Mouse (Mus musculus) adrenal gland, adult 18-20 months (tissue): ENCODE results near the gene Rapsn. TPM values are rescaled to one million over a fixed set of nuclear protein-coding genes. Genes with fewer than 3 reads are reported as not detected.
"Not testable (repeated sequence)": the region's sequence is repeated elsewhere in the genome, so short reads cannot be mapped to it uniquely, and the experiment has no call there.

Source experiments
- DNase-seq, 2 experiments: peaks; one replicate each; pipeline ENCODE4 v3.0.0; 2021 to 2022; ENCODE audit warnings: low spot score in 2 of 2
- long read RNA-seq, 2 experiments: library from polyadenylated mRNA; stranded (forward); transcript quantifications; one replicate each; pipeline ENCODE4 v2.0.0; 2021
- total RNA-seq, 2 experiments: library from RNA; stranded (reverse); gene quantifications; 1 replicate in 1 of 2; 2 replicates in 1 of 2; pipeline ENCODE4 v1.2.3; 2021

Rapsn gene
- total RNA-seq = 1 to 10 TPM in 1 of 2 experiments, under 1 TPM in 1; 0.93 to 1.6 TPM
- long read RNA-seq, experiment 1, partial matches to known transcripts = 0 of 1 reads
- long read RNA-seq, experiment 1, other reads (novel, unspliced or antisense) = 0 of 1 reads
- long read RNA-seq, experiment 2, partial matches to known transcripts = 0 of 3 reads
- long read RNA-seq, experiment 2, other reads (novel, unspliced or antisense) = 1 of 3 reads

DNA sequence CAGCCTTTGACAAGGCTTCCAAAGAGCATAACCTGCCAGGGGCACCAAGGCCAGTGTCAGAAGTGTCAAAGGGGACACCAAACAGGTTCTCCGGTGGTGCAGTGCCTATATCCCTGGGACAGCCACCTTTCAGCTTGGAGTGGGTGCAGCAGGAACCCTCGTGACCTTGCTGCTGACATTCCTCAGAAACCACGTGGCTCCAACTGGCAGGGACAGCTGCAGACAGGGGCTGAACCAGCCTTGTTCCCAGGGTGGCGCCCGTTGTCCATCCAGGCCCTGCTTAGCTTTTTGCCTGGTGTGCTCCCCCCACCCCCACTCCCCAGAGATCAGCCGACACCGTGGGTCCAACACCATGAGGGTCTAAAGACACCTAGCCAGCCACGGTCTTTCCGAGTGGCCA is at the start of gene Rapsn:
Gene Rapsn, plus strand, starts transcription at position 236 of the 400 bp plus-strand sequence.
- DNase-seq = peak in 1 of 2 experiments; percentile 36

DNA sequence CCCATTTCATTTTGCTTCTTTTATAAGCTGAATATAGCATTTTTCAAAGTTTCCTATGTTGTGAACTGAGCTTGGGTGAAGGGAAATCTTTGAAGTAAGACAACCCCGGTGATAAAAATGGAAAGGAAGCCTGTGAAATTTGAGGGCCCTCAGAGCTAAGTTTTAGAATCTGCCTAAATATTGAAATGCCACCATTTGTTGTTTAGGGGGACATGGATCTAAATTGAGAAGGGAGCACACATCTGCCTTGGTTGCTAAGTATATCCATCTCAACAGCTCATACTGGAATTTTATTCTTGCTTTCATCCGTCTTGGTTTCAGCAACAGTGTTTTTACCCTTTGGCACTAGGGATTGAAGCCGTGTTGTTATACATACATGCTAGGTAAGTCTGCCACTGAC is 49.4 kb upstream of the Rapsn start:
- DNase-seq = no peak

DNA sequence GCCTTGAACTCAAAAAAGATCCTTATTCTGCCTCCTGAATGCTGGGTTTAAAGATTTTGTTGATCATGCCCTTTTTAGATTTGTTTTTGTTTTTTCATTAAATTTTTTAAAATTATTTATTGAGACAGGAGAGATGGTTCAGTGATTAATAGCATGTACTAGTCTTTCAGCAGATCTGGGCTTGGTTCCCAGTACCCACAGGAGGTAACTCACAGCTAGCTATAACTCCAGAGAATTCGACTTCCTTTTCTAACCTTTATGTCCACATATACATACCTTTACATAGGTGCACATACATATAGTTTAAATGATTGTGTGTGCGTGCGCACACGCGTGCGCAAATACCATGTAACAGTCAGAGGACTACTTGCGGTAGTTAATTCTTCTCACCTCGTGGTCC is 26.9 kb upstream of the Rapsn start:
- DNase-seq = no peak

DNA sequence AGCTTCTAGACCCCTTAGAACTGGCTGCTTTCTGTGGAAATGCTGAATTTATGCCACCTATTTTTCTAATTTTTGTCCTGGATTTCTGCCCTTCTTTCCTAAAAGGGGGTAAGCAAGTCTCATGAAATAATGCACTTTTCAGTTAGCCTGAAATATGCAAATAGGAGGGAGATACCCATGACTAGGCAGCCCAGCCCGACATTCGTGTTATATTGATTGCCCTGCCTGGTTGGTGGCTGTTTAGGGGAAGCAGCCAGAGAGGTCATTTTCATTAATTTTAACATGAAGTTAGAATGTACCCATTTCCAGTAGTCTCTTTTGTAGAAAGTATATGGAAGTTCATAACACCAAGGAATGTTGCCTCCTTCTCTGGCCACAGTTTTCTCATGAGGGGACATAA is 21.5 kb upstream of the Rapsn start:
- DNase-seq = no peak

DNA sequence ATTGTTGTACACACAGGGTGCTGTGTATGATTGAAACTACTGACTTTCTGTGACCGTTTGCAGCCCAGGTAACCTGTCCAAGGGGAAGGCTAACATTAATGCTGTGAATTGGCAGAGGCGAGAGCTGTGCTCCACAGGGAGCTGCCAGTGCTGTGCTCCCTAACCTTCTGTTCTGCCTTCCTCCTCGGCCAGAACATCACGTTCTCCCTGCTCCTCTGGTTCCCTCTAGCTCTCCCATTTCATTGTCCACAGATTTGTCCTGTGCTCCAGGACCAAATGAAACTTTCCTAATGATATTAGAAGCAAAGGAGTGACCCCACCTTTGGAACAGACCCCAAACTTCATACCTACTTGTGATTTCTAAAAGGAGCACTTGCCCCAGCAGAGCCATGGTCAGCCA is 20.0 kb upstream of the Rapsn start:
- no peak for DNase-seq

DNA sequence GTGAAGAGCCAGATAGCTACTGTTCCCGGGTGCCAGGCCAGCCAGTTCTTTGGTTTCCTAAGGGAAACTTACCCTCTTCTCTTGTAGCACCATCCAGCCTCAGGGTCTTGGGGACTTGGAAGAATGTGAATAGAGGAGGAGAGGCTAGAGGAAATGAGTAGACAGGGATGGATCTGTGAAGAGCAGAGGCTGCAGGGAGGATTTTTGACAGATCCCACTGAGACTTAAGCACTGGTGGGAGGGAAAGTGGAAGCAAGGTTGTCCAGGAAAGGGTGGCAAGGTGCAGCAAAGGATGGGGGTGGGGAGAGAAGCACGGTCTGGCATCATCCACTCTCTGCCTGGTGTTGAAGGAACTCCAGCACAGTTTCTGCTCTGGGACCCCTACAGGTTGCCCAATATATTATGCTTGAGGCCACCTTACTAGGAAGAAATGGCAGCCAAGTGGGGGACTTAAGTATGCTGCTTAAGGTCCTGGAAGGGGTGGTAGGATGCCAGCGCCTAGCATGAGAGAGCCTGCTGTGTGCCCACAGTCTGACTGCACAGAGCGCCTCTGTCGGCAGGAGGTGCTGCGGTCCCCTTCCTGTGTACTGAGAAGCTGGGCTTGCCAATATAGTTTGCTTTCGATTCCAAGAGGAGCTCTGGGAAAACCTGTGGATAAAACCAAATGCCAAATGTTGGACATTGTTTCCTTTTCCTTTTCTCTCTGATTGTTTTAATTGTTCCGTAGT is 17.2 kb upstream of the Rapsn start:
- DNase-seq = peak in 1 of 2 experiments; percentile 27

DNA sequence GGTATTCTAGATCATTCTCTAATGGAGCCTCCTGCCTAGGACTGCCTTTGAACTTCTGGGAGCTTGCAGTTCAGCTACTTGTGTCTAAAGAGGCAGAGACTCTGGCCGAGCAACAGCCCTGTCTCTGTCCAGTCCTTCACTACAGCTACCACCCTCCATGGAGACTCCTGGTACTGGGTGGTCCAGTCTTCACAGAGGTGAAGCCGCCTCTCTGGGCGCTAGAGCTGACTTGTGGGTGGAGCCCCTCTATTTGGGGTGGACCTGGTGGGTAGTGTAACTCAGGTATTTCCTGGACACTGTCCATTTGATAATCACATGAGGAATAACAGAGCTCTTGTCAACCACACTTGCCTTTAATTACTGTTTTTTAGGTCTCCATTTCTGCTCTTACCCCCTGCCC is 15.5 kb upstream of the Rapsn start:
- DNase-seq = no peak

DNA sequence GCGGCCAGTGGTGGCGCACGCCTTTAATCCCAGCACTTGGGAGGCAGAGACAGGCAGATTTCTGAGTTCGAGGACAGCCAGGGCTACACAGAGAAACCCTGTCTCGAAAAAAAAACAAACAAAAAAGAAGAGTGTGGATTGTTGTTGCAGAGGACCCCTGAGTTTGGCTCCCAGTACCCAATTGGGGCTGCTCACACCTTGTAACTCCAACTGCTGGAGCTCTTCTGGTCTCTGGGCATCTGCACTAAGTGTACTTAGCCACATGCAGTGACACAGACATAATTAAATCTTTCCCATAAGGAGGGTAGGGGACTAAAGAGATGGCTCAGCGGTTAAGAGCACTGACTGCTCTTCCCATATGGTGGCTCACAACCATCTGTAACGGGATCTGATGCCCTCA is 13.2 kb upstream of the Rapsn start:
- not testable (repeated sequence) for DNase-seq

DNA sequence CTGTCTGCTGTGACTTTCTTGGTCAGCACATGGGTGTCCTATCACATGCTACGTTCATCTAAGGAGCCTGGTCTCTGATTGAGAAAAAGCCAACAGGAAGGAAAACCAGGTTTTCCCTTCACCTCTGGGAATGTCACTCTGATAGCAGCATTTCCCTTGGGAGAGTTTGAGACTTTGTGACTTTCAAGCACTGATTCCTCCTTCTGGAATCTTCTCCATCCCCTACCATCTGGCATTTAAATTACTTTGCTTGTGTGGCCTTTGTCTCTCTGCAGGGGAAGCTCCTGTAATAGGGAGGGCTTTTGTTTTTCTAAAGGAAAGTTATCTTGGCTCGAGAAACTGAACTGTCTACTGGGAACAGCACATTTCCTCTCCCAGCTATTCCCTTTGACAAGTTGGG is 12.3 kb upstream of the Rapsn start:
- DNase-seq = no peak

DNA sequence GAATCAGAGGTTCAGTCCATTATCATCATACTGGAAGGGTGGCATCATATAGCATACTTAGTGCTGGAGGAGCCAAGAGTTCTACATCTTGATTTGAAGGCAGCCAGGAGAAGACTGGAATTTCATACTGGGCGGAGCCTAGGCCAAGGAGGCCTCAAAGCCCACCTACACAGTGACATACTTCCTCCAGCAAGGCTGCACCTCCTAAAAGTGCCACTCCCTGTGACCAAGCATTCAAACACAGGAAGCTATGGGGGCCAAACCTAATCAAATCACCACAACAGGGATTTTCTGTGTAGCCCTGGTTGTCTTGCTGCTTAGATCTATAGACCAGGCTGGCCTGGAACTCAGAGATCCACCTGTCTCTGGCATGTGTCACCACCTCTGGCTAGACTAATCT is 11.5 kb upstream of the Rapsn start:
- no peak for DNase-seq

DNA sequence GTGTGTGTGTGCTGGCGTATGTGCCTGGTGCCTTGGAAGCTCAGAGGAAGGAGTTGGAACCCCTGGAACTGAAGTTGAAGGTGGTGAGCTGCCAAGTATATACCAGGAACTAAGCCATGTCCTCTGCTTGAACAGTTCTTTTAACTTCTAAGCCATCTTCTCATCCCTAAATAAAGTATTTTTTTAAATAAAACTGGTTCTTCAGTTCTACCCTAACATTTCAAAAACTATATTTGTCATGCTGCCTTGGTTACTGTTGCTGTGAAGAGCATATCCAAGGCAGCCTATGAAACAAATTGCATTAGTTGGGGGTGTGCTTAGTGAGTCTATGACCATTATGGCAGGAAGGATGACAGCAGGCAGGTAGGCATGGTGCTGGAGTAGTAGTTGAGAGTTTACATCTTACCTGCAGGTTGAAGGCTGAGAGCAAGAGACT is 10.3 kb upstream of the Rapsn start:
- no peak for DNase-seq

DNA sequence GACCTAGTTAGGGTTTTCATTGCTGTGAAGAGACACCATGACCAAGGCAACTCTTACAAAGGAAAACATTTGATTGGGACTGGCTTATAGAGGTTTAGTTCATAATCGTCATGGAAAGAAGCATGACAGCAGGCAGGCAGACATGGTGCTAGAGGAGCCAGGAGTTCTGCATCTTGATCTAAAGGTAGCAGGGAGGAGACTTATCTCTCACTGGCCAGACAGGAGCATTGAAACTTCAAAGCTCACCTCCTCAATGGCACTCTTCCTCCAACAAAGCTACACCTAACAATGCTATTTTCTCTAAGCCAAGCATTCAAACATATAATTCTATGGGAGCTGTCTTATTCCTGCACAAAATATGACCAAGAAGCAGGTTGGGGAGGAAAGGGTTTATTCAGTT is 8.9 kb upstream of the Rapsn start:
- DNase-seq = no peak

DNA sequence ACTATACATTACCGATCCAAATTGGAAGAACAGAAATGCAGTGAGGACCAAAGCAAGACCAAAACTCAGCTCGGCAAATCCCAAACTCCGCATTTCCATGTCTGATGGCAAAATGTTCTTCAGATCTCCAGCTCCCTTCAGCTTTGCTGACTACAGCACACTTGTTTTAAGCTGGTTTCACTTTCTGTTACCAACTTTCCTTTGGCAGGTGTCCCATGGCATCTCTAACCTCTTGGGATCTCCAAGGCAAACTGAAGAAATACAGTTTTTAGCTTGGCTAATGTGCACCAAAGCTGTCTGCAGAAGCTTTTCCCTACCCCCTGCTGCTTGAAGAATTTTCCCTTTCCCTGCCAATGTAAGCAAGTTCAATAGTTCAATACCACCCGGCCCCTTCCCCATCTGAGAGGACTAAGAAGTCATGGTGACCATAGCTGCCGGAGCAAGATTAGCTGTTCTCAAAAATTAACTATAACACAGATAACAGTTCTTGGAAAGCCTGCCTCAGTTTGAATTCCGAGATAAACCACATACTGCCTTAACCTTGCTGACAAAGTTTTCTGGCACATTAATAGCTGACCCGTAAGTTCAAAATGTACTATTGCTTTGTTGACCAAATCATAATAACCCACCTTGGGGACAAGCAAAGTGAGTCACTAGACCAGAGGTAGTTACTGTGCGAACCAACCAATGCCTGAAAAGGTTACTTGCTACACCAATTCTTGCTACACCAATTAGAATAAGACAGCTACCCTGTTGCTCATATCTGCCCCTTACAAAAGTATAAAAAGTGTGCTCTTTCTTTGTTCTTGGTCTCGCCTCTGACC is 7.8 kb upstream of the Rapsn start:
- DNase-seq = no peak

DNA sequence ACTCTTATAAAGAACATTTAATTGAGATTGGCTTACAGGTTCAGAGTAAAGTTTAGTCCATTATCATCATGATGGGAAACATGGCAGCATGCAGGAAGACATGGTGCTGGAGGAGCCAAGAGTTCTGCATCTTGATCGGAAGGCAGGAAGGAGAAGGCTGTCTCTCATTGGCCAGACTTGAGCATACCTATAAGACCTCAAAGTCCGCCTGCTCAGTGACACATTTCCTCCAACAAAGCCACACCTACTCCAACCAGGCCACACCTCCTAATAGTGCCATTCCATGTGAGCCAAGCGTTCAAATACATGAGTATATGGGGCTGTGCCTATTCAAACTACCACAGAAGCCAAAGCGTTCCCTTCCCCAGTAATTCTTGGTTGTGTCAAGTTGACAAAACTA is 4.2 kb upstream of the Rapsn start:
- no peak for DNase-seq

DNA sequence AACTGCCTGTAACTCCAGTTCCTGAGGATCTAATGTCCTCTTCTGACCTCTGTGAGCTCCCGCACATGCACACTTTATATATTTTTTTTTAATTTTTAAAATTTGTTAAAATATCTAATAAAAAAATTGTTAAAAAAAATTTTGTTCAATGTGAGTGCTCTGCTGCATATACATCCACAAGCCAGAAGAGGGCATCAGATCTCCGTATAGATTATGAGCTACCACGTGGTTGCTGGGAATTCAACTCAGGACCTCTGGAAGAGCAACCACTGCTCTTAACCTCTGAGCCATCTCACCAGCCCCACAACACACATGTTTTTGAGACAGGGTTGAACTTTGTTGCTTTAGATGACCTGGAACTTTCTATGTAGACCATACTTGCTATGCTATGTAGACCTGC is 2.4 kb upstream of the Rapsn start:
- no peak for DNase-seq

DNA sequence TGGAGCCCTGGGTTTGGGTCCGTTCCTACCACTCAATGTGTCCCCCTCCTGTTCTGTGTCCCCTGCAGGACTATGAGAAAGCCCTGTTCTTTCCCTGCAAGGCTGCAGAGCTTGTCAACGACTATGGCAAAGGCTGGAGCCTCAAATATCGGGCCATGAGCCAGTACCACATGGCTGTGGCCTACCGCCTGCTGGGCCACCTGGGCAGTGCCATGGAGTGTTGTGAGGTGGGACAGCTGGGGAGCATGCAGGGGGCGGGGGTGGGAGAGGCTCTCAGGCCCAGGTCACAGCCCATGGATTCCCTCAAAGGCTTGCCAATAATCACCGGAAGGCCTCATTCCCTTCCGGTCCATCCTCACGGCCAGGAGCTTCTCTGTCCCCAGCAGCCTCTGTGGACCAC is 6.4 kb downstream of the Rapsn start:
- DNase-seq = no peak

DNA sequence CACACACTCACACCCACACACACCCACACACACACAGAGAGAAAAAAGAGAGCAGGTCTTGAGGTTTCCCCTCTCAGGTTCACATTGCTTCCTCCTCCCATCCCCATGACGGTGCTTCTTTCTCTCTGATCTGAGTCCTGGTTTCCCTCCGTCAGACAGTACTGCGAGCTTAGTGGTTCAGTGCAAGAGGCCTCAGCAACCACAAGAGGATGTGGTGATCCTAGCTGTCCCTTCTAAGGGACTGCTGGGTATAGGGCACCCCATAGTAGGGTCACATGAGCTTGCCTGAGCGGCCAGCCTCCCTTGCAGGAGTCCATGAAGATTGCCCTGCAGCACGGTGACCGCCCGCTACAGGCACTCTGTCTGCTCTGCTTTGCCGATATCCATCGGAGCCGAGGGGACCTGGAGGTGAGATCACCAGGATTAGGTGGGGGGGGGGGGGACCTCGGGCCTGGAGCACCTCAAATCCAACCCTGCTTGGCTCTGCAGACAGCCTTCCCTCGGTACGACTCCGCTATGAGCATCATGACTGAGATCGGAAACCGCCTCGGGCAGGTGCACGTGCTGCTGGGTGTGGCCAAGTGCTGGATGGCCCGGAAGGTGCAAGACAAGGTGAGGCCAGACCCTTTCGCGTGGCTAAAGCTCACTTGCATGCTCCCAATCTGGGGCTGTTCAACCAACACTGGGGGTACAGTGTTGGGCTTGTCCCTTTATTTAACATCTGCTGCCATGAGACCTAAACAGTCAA is 7.4 kb downstream of the Rapsn start:
- DNase-seq = no peak

DNA sequence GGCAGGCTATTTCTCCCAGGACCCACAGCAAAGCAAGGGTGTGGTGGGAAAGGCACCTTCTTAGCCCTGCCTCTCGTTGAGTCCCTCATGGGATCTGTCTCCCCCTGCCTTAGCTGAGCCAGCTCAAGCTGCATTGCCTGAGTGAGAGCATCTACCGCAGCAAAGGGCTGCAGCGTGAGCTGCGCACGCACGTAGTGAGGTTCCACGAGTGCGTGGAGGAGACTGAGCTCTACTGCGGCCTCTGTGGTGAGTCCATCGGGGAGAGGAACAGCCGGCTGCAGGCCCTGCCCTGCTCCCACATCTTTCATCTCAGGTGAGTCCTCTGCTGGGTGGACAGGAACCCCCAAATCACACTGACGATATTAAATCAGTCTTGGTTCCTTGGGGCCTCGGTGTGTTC is 9.3 kb downstream of the Rapsn start:
- DNase-seq = no peak

DNA sequence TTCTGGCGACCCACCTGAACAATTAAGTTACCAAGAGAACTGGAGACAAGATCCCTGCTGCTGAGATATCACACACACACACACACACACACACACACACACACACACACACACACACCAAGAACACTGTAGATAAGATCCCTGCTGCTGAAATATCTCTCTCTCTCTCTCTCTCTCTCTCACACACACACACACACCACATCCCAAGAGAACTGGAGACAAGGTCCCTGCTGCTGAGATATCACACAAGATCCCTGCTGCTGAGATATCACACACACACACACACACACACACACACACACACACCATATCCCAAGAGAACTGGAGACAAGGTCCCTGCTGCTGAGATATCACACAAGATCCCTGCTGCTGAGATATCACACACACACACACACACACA is 10.4 kb downstream of the Rapsn start:
- not testable (repeated sequence) for DNase-seq

DNA sequence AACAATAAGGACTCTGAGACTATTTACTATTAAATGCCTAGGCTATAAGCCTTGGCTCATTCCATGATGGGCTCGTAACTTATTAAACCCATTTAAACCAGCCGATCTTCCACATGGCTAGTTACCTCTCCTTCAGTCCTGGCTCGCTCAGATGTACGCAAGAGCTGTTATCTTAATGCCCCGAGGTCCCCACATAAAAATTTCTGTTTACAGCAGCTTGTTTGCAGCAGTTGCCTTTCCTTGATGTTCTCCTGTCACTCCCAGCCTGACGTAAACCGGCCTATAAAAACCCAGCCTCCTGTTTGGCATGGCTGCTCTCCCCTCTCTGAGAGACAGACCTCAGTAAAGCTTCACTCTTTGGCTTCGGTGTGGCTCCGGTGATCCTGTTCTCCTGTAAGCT is 11.9 kb downstream of the Rapsn start:
- DNase-seq = no peak

DNA sequence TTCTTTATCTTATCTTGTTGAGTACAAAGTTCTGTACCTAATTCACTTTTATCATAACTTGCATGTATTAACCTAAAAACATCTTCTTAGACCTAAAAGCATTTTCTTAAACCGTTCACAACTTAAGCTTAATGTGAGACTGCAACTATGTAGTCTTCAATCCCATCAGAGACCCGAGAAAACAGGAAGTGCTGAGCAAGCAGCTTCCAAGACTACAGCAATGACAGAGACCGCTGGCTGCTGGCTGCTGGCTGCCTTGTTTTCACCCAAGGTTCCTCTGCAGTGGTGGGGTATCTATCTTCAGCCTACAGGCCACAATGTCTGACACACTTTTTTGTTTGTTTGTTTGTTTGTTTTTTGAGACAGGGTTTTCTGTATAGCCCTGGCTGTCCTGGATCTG is 16.5 kb downstream of the Rapsn start:
- DNase-seq = no peak
